Mouse (Mus musculus): ENCODE measurements around the gene Gm45140. TPM values are rescaled to one million over a fixed set of nuclear protein-coding genes. Genes with fewer than 3 reads are reported as not detected.

The Gm45140 gene
- polyA plus RNA-seq, 2 experiments from 2014 or later: 3.7 to 5.3 TPM

DNA sequence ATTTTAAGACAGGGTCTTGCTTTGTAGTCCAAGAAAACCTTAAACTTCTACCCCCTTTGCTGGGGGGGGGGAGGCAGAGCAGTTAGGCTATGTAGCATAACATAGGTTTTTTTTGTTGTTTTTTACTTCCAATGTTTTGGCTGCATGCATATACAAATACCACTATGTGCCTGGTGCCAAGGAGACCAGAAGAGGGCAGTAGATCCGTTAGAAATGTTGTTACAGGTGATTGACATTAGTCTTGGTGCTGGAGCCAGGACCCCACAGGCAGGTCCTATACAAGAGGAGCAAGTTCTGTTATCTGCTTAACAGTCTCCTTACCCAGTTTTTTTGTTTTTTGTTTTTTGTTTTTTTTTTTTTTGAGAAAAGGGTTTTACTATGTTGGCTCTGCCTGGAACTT is 6.7 kb upstream of the Gm45140 start:
- ATAC-seq: no peak

DNA sequence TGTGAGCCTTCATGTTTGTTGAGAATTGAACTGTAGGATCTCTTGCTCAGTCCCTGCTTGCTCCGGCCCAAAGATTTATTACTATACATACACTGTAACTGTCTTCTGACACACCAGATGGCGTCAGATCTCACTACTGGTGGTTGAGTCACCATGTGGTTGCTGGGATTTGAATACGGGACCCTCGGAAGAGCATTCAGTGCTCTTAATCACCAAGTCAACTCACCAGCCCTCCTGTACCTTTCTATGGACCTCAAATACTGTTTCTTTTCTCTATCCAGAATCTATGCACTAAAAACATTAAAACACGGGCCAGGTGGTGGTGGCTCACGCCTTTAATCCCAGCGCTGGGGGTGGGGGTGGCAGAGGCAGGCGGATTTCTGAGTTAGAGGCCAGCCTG is 6.0 kb upstream of the Gm45140 start:
- no peak for ATAC-seq

DNA sequence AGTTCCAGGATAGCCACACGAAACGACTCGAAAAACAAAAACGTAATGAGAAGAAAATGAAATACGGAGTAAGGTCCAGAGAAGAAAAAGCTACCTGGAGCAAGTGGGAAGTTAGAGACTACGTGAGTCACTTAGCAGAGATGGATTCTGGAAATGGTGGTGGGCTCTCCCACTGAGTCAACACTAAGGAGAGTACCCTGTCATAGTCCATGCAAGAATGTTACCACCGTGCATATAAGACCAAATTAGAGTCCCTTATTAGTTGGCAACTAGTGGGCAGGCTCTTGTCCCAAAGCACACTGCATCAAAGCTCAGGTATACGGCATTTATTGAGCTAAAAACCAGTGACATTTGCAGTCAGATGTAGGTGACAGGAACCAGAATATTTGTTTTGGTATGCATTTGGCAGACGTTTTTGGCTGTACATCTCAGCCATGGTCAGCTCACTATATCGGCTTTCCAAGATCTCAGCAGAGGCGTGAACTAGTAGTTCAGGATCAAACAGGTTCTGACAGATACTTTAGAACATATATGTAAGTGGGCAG is 4.3 kb upstream of the Gm45140 start:
- no peak for ATAC-seq

DNA sequence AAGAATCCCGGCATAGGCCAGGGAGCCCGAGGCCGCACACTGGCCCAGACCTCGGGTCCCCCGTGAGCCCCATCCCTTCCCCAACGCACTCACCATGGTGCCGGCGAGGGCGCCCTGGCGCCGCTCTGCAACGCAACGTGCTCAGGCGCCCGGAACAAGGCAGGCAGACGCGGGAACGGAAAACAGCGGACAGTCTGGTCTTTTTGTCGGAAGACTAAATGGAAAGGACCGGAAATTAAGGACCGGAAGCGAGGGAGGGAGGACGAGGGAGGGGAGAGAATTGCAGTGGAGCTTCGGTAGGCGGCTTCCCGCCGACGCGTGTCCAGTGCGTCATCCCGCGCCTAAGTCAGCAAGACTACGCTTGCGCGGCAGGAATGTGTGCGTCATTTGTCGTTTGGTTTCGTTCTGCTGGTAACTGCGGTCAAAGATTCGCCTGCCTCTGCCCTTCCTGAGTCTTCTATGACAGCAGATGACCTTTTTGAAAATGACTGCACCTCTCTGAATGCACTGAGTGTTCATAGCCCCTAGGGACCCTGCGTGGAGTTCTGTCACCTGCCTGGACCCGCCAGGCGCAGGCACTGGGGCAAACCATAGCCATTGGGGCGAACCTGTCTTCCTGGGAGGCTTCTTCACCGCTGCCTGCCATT is 3.1 kb upstream of the Gm45140 start, which contains the start of gene Isy1:
Gene Isy1 (minus strand): TSS at position 248 of the 647 bp plus-strand sequence.
- ATAC-seq: peak; percentile 91

GRCm38 (mm10) chr6:87820366-87820765 is 15.2 kb downstream of the Gm45140 start:
- no peak for ATAC-seq

DNA sequence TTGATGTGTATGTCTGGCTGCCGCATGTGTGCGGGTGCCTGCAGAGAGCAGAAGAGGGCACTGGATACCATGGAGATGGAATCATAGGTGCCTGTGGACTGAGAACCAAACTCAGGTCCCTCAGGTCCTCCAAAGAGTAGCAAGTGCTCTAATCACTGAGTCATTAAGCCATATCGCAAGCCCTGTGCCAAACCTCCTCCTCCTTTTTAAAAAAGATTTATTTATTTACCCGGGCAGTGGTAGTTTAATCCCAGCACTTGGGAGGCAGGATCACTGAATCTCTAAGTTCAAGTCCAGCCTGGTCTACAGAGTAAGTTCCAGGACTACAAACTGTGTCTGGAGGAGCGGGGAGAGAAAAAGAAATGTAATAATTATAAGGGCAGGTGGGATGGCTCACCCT is 21.1 kb downstream of the Gm45140 start:
- no peak for ATAC-seq

- no peak for ATAC-seq
Observed at GRCm38 (mm10) chr6:87812656-87813055, 22.9 kb downstream of the Gm45140 start.

- ATAC-seq: peak; percentile 72
Observed at GRCm38 (mm10) chr6:87811675-87812338, 23.8 kb downstream of the Gm45140 start, which contains the start of gene Rab43. Gene Rab43, minus strand, starts transcription at chr6:87812164.

GRCm38 (mm10) chr6:87810713-87811669 is 24.6 kb downstream of the Gm45140 start:
- peak; percentile 69 for ATAC-seq

- no peak for ATAC-seq
Observed at GRCm38 (mm10) chr6:87810311-87810710, 25.3 kb downstream of the Gm45140 start.

- no peak for ATAC-seq
Observed at GRCm38 (mm10) chr6:87809651-87810161, 25.9 kb downstream of the Gm45140 start.

DNA sequence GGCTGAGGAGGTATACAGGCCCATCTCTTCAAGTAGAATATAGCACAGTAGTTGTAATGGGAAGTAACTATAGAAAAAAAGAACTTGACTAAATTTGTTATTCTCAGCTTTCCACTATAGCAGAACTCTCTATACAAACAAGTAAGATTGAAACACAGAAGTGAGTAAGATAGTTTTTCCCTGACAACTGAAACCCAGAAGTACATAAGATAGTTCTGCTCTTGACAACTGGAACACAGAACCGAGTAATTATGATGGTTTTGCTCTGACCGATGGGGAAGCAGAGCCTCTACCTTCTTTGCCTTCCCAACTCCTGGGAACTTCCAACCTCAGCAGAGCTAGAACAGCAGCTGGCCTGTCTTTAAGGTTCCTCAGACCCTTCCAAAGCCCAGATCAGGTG is 26.5 kb downstream of the Gm45140 start:
- no peak for ATAC-seq

DNA sequence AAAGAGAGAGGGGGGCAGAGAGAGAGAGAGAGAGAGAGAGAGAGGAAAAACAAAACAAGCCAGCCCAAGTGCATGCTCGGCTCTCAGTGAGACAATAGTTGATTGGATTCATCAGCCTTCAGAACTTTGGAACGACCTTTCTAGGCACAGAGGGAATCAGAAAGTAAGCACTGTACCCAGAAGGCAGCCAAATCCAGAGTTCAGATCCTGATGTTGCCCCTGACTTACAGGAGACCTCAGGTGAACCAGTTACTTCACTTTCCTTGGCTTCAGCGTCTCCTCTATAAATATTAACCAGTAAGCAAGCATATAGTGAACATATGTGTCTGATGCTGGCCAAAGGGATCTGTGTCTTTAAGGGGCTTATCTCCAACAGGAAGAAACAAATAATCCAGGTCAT is 27.1 kb downstream of the Gm45140 start:
- no peak for ATAC-seq

DNA sequence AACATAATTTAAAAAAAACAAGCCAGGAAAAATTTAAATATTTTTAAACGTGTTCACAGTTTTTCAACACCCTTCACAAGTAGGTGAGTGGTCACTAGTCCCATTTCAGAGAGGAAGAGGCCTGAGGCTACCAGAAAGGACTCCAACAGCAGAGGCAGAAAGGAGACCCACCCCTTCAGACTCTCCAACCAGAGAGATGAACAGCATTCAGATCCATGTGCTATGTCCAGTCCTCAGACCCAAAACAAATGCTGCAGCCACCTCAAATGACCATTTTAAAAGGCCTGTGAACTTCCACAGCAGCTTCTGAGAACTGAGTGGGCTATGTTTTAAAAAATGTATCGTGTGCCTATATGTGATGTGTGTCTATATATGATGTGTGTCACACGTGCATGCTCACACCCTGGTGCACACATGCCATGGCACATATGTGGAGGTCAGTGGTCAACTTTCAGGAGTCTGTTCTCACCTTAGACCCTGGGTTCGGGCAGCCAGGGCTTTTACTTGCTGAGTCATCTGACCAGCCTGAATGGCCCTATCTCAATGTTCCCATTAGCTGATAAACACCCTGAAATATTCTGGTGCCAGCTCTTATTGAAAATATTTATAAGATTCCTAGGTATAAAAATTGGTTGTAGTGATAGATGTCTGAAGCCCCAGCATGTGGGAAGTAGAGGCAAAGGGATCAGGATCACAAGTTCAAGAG is 27.7 kb downstream of the Gm45140 start:
- ATAC-seq: no peak

DNA sequence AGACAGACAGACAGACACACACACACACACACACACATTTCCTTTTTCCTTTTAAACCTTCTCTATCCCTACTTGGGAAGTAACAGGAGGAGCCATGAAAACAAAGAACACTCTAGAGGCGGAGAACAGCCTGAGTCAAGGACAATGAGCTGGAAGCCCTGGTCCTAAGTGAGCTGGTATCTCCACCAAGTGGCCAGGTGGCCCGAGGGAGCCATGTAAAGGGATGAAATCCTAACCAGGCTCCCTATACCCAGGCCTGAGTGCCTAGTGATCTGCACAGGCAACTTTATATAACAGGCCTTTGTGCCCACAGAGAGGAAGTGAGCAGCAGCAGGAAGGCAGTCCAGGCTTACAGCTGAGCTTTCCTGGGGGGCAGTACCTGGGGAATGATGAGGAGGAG is 28.7 kb downstream of the Gm45140 start:
- no peak for ATAC-seq

- ATAC-seq: no peak
Observed at GRCm38 (mm10) chr6:87806028-87806427, 29.6 kb downstream of the Gm45140 start.

GRCm38 (mm10) chr6:87805448-87805847 is 30.1 kb downstream of the Gm45140 start:
- ATAC-seq: no peak

DNA sequence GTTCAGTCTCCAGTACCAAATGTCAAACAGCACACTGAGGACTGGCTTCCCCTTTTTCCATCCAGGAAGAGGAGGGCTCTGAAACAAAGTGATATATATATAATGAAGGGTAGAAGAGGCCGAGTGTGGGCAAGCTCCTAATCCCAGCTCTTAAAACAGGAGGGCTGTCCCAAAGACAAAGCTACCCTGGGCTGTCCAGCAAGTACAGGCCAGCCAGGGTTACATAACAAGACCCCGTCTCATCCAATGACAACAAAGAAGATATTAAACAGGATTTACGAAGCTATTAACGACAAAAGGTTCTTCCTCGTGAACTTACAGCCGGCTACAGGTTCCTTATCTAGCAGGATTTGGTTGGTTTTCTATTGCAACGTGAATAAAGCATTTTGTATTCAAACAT is 30.7 kb downstream of the Gm45140 start:
- ATAC-seq: no peak

DNA sequence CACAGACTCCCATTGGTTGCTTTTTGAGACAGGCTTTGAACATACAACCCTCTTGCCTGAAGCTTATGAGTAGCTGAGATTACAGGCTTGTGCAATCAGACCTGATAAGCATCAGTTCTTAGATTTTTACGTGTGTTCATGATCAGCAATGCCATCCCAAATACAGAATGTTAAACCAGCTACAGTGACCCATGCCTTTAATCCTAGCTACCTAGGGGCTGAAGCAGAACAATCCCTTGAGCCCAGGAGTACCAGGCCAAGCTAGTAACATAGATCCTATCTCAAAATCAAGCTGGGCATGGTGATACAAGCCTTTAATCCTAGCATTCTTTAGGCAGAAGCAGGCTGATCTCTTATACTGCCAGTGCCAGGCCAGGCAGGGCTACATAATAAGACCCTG is 31.6 kb downstream of the Gm45140 start:
- ATAC-seq: no peak

GRCm38 (mm10) chr6:87802462-87802861 is 33.1 kb downstream of the Gm45140 start:
- no peak for ATAC-seq

GRCm38 (mm10) chr6:87799576-87799975 is 36.0 kb downstream of the Gm45140 start:
- ATAC-seq: no peak

DNA sequence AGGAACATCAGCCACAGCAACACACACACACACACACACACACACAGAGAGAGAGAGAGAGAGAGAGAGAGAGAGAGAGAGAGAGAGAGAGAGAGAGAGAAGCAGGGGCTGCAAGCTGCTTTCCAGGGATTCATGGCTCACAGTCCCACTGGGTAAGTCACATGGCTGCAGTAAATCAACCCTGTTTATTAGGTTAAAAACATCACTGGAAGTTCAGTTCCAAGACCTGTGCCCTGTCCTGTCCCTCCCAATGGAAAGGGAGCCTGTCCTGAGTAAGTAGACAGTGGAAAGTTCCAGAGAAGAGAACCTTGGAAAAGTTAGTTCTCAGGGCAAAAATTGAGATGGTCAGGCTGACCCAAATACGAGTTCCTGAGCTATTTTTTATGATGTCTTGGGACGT is 38.3 kb downstream of the Gm45140 start:
- ATAC-seq: no peak
